Mouse (Mus musculus) liver, embryonic 16.5 days (tissue): ENCODE results near the gene Rab3a. TPM values are rescaled to one million over a fixed set of nuclear protein-coding genes. Genes with fewer than 3 reads are reported as not detected.

Source experiments
- ATAC-seq: fragments of 200-750 bp; cut with Nextera tagmentation; 2 replicates; pipeline ENCODE4 v1.8.0; 2017; ENCODE audit warnings: low read depth, mild to moderate bottlenecking, moderate number of reproducible peaks, moderate library complexity
- H3K27ac ChIP-seq: fragments of 300-500 bp; sonication (generic); 2 replicates; pipeline ENCODE4 v1.5.1; 2014; ENCODE audit warnings: mild to moderate bottlenecking, low read length
- H3K27me3 ChIP-seq: fragments of 300-500 bp; sonication (generic); 2 replicates; pipeline ENCODE4 v1.6.1; 2014; ENCODE audit warnings: low read depth, low read length, mixed read lengths; ENCODE audit not compliant: control insufficient read depth, insufficient read depth
- H3K36me3 ChIP-seq: fragments of 300-500 bp; sonication (generic); 2 replicates; pipeline ENCODE4 v1.6.1; 2014; ENCODE audit warnings: mild to moderate bottlenecking; ENCODE audit not compliant: control insufficient read depth, insufficient read depth
- H3K4me1 ChIP-seq: fragments of 300-500 bp; sonication (generic); 2 replicates; pipeline ENCODE4 v1.6.1; 2014; ENCODE audit warnings: low read depth, low read length, mixed read lengths; ENCODE audit not compliant: control insufficient read depth
- H3K4me2 ChIP-seq: fragments of 300-500 bp; sonication (generic); 2 replicates; pipeline ENCODE4 v1.6.1; 2014; ENCODE audit warnings: low read depth, low read length, mixed read lengths
- H3K4me3 ChIP-seq: fragments of 300-500 bp; sonication (generic); 2 replicates; pipeline ENCODE4 v1.5.1; 2014; ENCODE audit warnings: low read depth, mild to moderate bottlenecking, low read length
- H3K9ac ChIP-seq: fragments of 300-500 bp; sonication (generic); 2 replicates; pipeline ENCODE4 v1.6.1; 2014; ENCODE audit warnings: low read depth, low read length
- H3K9me3 ChIP-seq: fragments of 300-500 bp; sonication (generic); replicated peaks from 2 replicates; pipeline ENCODE4 v1.6.1; 2016; ENCODE audit warnings: low read length; ENCODE audit not compliant: control insufficient read depth
- WGBS: fragments of 180-500 bp; shearing (Covaris S2); extraction: QIAGEN DNeasy Blood & Tissue Kit; methylation state at CpG from one replicate; pipeline ENCODE4 v1.1.7; 2014; ENCODE audit not compliant: insufficient replicate concordance; 5-methylcytosine and 5-hydroxymethylcytosine counted together
- polyA plus RNA-seq: library from polyadenylated mRNA; unstranded; fragments of >200 nt; fragmentation: Nextera tagmentation; extraction: Ambion mirVana; gene quantifications from 2 replicates; pipeline ENCODE4 v1.2.1, GENCODE M21; 2015

Rab3a gene
- polyA plus RNA-seq, 1 experiment from 2014 or later, result 3.4 TPM

DNA sequence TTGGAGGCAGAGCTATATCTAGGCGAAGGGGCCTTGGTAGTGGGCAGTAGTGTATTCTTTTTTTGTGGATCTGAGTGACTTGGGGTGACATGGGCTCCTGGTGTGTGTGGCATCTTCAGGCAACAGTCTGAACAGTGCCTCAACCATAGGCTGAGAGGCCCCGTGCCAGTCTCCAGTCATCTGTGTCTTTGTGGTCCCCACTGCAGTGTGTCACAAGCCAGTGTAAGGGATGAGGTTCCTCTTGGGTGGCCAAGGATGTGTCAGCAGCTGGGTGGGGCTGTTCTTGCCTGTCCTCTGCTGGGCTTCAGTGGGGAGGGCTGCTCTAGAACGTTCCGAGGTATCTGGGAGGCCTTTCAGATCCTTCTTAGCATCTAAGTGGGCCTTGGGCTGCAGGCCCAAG, 23.5 kb upstream of the Rab3a start:
- no peak for ATAC-seq
- peaks cover 30% of the 10 kb centered on the region for H3K27me3 ChIP-seq
- WGBS, result 72% methylated on average over 4 of the region's 4 CpGs
- peaks cover 3% of the 10 kb centered on the region; the same call in 1 of the 2 replicates for H3K4me1 ChIP-seq
- H3K36me3 ChIP-seq, result no peaks in the 10 kb centered on the region
- no peak overlapping the region for H3K4me3 ChIP-seq
- no peak overlapping the region for H3K27ac ChIP-seq
- no peak overlapping the region for H3K9ac ChIP-seq
- H3K4me2 ChIP-seq, result no peak overlapping the region
- H3K9me3 ChIP-seq, result no peaks in the 10 kb centered on the region

GRCm38 (mm10) chr8:70737705-70738104, 16.8 kb upstream of the Rab3a start:
- no peak for ATAC-seq
- Histone ChIP-seq H3K27ac (no peak overlapping the region), H3K27me3 (peaks cover 15% of the 10 kb centered on the region), H3K9me3 (no peaks in the 10 kb centered on the region), H3K4me1 (no peaks in the 10 kb centered on the region), H3K4me3 (no peak overlapping the region), H3K36me3 (no peaks in the 10 kb centered on the region), H3K9ac (no peak overlapping the region), H3K4me2 (no peak overlapping the region)
- WGBS, result 48% methylated on average over 5 of the region's 5 CpGs

DNA sequence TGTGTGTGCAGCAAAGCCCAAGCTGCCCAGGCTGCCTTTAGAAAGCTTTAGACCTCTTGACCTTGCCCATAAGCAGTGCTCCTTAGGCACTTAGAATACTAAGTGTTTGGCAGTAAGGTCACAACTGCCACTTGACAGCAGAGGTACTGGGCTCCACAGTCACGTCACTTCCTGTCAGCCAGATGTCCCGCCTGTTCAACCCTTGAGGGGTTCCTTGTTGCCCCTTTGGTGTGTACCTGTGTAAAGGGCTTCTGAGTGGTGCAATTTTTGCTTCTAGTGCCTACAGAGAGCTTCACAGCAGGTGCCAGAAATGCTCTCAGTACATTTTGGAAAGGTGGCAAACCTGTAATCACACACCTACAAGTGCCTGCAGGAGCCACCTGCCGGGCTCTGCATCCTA, 16.3 kb upstream of the Rab3a start:
- no peak for ATAC-seq
- Histone ChIP-seq H3K4me2 (no peak overlapping the region), H3K9me3 (no peaks in the 10 kb centered on the region), H3K4me3 (no peak overlapping the region), H3K36me3 (no peaks in the 10 kb centered on the region), H3K4me1 (peaks cover under 1% of the 10 kb centered on the region; the same call in 1 of the 2 replicates), H3K27ac (no peak overlapping the region), H3K9ac (no peak overlapping the region), H3K27me3 (peaks cover 20% of the 10 kb centered on the region)
- 34% methylated on average over 3 of the region's 3 CpGs for WGBS

- 51% methylated on average over 5 of the region's 5 CpGs for WGBS
- no peak for ATAC-seq
- H3K9ac ChIP-seq, result no peak overlapping the region
- peaks cover 5% of the 10 kb centered on the region; the same call in 1 of the 2 replicates for H3K4me1 ChIP-seq
- H3K4me3 ChIP-seq, result no peak overlapping the region
- no peaks in the 10 kb centered on the region for H3K36me3 ChIP-seq
- H3K27ac ChIP-seq, result no peak overlapping the region
- H3K4me2 ChIP-seq, result no peak overlapping the region
- H3K9me3 ChIP-seq, result no peaks in the 10 kb centered on the region
- peaks cover 53% of the 10 kb centered on the region for H3K27me3 ChIP-seq
These were observed 12.8 kb upstream of the Rab3a start for GRCm38 (mm10) chr8:70741661-70742060.

GRCm38 (mm10) chr8:70742176-70742575, 12.3 kb upstream of the Rab3a start:
- H3K9ac ChIP-seq, result no peak overlapping the region
- H3K27ac ChIP-seq, result no peak overlapping the region
- H3K4me1 ChIP-seq, result peaks cover 5% of the 10 kb centered on the region; the same call in 1 of the 2 replicates
- no peak overlapping the region for H3K4me2 ChIP-seq
- 56% methylated on average over 11 of the region's 11 CpGs for WGBS
- peaks cover 58% of the 10 kb centered on the region for H3K27me3 ChIP-seq
- no peaks in the 10 kb centered on the region for H3K9me3 ChIP-seq
- H3K4me3 ChIP-seq, result no peak overlapping the region
- no peaks in the 10 kb centered on the region for H3K36me3 ChIP-seq
- no peak for ATAC-seq

DNA sequence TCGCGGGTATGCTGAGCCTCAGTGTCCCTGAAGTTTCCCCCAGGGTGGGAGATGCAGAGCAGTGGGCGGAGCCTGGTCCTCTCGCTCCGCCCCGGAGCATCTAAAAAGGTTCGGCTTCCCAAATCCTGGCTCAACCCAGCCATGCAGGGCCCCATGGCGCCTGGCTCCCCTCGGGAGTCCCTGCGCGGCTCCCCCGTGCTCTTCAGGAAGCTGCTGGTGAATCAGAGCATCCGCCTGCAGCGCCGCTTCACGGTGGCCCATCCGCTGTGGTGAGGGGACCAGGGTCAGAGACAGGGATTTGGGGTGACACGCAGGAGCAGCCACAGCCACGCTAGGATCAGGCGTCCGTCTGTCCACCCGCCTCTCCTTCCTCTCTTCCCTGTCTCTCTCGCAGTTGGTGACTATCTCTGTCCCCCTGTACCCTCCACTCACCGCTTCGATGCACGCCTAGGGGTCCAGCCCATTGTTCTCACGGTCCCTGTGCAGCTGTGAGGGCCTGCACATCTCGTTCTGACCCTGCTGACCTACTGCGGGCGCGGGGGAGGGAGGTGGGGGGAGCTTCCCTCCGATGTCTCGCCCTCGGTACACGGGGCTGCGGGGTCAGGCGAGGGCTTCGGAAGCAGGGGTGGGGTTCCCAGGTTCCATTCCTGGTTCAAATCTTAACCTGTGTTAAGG, 11.4 kb upstream of the Rab3a start:
- Histone ChIP-seq H3K9ac (no peak overlapping the region), H3K4me2 (peak overlapping the region; percentile 54; the same call in 1 of the 2 replicates), H3K27me3 (peaks cover 62% of the 10 kb centered on the region), H3K27ac (no peak overlapping the region), H3K4me1 (peaks cover 5% of the 10 kb centered on the region; the same call in 1 of the 2 replicates), H3K9me3 (no peaks in the 10 kb centered on the region), H3K4me3 (no peak overlapping the region; the same call in 1 of the 2 replicates), H3K36me3 (no peaks in the 10 kb centered on the region)
- ATAC-seq, result no peak
- WGBS, result 3% methylated on average over 38 of the region's 38 CpGs

DNA sequence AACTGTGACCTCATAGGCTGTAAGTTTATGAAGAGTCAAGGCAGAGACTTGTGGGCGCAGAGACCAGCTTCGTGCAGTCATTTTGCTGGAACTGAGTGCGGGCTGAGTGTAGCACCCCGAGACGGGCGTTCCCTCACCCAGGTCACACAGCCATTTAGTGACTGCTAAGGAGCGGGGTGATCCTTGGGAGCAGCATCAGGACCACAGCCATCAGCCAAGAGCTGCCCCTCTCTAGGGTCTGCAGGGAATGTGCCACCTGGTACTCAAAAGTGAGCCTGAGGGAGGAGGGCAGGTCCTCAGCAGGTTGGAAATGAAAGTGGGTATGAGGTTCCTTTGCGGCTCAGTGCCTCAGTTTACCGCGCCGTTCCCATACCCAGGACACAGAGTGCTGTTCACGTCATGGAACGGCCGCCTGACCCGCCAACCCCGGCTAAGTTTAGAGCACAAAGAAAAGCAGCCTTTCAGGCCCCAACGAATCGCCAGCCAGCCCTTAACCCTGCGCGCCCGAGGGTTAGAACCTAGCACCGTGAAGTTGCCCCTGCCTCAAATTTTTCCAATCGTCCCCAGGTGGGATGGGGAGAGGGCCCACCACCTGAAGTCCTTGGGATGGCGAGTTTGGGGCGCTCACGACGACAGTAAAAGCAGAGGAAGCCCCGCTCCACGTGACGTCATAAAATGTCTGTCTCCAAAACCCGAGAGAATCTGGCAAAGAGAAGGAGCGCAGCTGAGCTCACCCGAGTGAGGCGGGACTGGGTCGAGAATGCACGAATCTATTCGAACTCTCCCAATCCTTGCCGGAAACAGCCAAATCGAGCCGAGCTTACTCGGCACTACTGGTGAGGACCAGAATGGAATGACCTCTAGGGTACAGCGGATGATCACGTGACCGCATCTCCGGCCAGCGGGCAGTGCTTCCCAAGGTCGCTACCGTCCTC, 10.6 kb upstream of the Rab3a start:
- Histone ChIP-seq H3K4me1 (peaks cover 5% of the 10 kb centered on the region; the same call in 1 of the 2 replicates), H3K27ac (no peak overlapping the region), H3K4me3 (peak overlapping the region; percentile 42), H3K9ac (0 out of 2 replicates have a peak overlapping the region, but pooled peaks have one; percentile 6), H3K27me3 (peaks cover 62% of the 10 kb centered on the region), H3K4me2 (peak overlapping the region; percentile 54), H3K9me3 (no peaks in the 10 kb centered on the region), H3K36me3 (no peaks in the 10 kb centered on the region)
- WGBS, result 6% methylated on average over 48 of the region's 48 CpGs
- peak; percentile 48 for ATAC-seq

- ATAC-seq, result no peak
- 39% methylated on average over 11 of the region's 11 CpGs for WGBS
- H3K27me3 ChIP-seq, result peaks cover 62% of the 10 kb centered on the region
- H3K4me1 ChIP-seq, result peaks cover 5% of the 10 kb centered on the region; the same call in 1 of the 2 replicates
- H3K27ac ChIP-seq, result no peak overlapping the region
- H3K9me3 ChIP-seq, result no peaks in the 10 kb centered on the region
- H3K9ac ChIP-seq, result no peak overlapping the region
- no peak overlapping the region for H3K4me2 ChIP-seq
- H3K4me3 ChIP-seq, result no peak overlapping the region
- no peaks in the 10 kb centered on the region for H3K36me3 ChIP-seq
These were observed 9.7 kb upstream of the Rab3a start for GRCm38 (mm10) chr8:70744806-70745205.
